12 mouse cellular contexts compared by ENCODE assay signal in the genomic region with DNA sequence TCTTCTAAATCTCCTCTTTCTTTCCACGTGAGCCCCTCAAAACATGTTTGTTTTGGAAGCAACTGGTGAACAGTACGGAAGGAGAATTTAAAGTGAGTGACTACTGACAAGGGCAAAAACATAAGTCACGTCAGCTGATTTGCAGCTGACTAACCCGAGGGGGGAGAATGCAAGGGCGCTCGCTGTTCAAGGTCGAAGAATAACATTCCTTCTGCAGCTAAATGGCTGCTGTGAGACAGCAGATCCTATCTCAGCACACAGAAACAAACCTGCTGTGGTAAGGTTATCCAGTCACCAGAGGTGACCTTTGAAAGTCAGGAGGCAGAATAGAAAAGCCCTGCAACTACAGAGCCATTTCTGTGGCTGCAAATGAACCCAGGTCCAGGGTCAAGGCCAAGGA. TPM values are rescaled to one million over a fixed set of nuclear protein-coding genes. Genes with fewer than 3 reads are reported as not detected.
A peak's percentile ranks its signal among the peaks of the same experiment; 100 is the strongest.
DNase-seq lines count a peak whose midpoint lies in the region; ATAC-seq and TF ChIP-seq lines count a peak whose summit lies in the region.
"Had no signal": no experiment of that assay in that cellular context is flagged by ENCODE, and none has a peak within 500 bp of the region (broad histone marks: within the 10 kb centered on the region; RNA-seq: fewer than 3 reads in every experiment).

No protein-coding gene starts in this region.

- no peak overlapping the region for H3K4me3 ChIP-seq in heart, embryonic 16.5 days (ENCODE audit: low read length)
- H3K4me3 ChIP-seq in lung, postnatal 0 days (ENCODE audit: low read depth, low read length) = no peak overlapping the region
- H3K4me3 ChIP-seq: embryonic facial prominence, embryonic 12.5 days had no signal

- TF ChIP-seq EP300 in lung, postnatal 0 days (IDR thresholded peaks at IDR 0.05) = no peak

- H3K27me3 ChIP-seq in heart, embryonic 16.5 days (ENCODE audit: control insufficient read depth, insufficient read depth, low read length) = no peaks in the 10 kb centered on the region
- H3K27me3 ChIP-seq in lung, postnatal 0 days (replicated peaks; ENCODE audit: insufficient read depth, low read length) = no peaks in the 10 kb centered on the region
- H3K27me3 ChIP-seq: CH12.LX; embryonic facial prominence, embryonic 12.5 days had no signal

- H3K27ac ChIP-seq in heart, embryonic 16.5 days (ENCODE audit: low read length) = peak overlapping the region; percentile 77
- no peak overlapping the region for H3K27ac ChIP-seq in lung, postnatal 0 days (ENCODE audit: low read length)
- H3K27ac ChIP-seq: embryonic facial prominence, embryonic 12.5 days had no signal

- peaks cover 5% of the 10 kb centered on the region for H3K4me1 ChIP-seq in heart, embryonic 16.5 days (ENCODE audit: control insufficient read depth, insufficient read depth, low read length)
- H3K4me1 ChIP-seq in lung, postnatal 0 days (ENCODE audit: insufficient read depth, low read depth, low read length) = no peaks in the 10 kb centered on the region
- H3K4me1 ChIP-seq: embryonic facial prominence, embryonic 12.5 days had no signal

- H3K36me3 ChIP-seq in heart, embryonic 16.5 days (ENCODE audit: control insufficient read depth, insufficient read depth) = no peaks in the 10 kb centered on the region
- H3K36me3 ChIP-seq in lung, postnatal 0 days (ENCODE audit: insufficient read depth, low read length) = no peaks in the 10 kb centered on the region
- H3K36me3 ChIP-seq: embryonic facial prominence, embryonic 12.5 days had no signal

- peak; percentile 84 to 91 for DNase-seq in adrenal gland, adult (ENCODE audit: inconsistent age in 2 of 2, low spot score in 1 of 2)
- peak; percentile 57 for DNase-seq in adrenal gland, postnatal 25 days
- peak; percentile 64 for DNase-seq in kidney, postnatal 10 days
- DNase-seq in left cerebral cortex, adult 9 months (ENCODE audit: low spot score in 2 of 2) = no peak
- DNase-seq in gastrocnemius, postnatal 36 days = no peak
- DNase-seq in lung, postnatal 0 days (ENCODE audit: low spot score) = no peak
- DNase-seq: cerebellum, adult 9-11 months; lung, adult 18-20 months had no signal

- intact Hi-C loops in gastrocnemius, postnatal 36 days (cut with DNase I) = no loop called here

- peak; percentile 77 for ATAC-seq in heart, embryonic 16.5 days (replicated peaks; ENCODE audit: extremely low read depth, insufficient read depth, low FRiP score)
- no peak for ATAC-seq in lung, postnatal 0 days
- ATAC-seq: intestine, embryonic 16.5 days had no signal

- no peaks in the 10 kb centered on the region for H3K9me3 ChIP-seq in heart, embryonic 16.5 days (replicated peaks; ENCODE audit: control insufficient read depth, low read length)
- H3K9me3 ChIP-seq in lung, postnatal 0 days (ENCODE audit: low read length) = no peaks in the 10 kb centered on the region
- H3K9me3 ChIP-seq: embryonic facial prominence, embryonic 12.5 days had no signal

- no peak overlapping the region for H3K9ac ChIP-seq in heart, embryonic 16.5 days (ENCODE audit: low read length)
- no peak overlapping the region for H3K9ac ChIP-seq in lung, postnatal 0 days (replicated peaks; ENCODE audit: low read depth)
- H3K9ac ChIP-seq: embryonic facial prominence, embryonic 12.5 days had no signal

- WGBS in heart, embryonic 16.5 days = 21% methylated on average over 7 of the region's 7 CpGs
- WGBS in lung, postnatal 0 days = 55% methylated on average over 7 of the region's 7 CpGs

- H3K4me2 ChIP-seq in heart, embryonic 16.5 days (ENCODE audit: low read depth, low read length) = 0 out of 2 replicates have a peak overlapping the region, but pooled peaks have one; percentile 2
- H3K4me2 ChIP-seq in lung, postnatal 0 days (replicated peaks; ENCODE audit: low read depth, low read length) = no peak overlapping the region
- H3K4me2 ChIP-seq: embryonic facial prominence, embryonic 12.5 days had no signal

- TF ChIP-seq CTCF in lung, postnatal 0 days (IDR thresholded peaks at IDR 0.05) = no peak

RNA-seq across cellular contexts. Expression of a gene that starts 47.1 kb away (rescaled TPM):
- total RNA-seq in adrenal gland, postnatal 25 days (2021) = 14.0 and 14.7 TPM in 2 replicates
- 4.3 and 4.6 TPM in 2 replicates for polyA plus RNA-seq in heart, embryonic 16.5 days (2015; fragmentation: Nextera tagmentation; extraction: Ambion mirVana)
- 1 to 10 TPM; 2.5 to 4.4 TPM for total RNA-seq in gastrocnemius, postnatal 36 days (2021)
- 6.1 and 6.5 TPM in 2 replicates for polyA plus RNA-seq in lung, postnatal 0 days (2015; fragmentation: Nextera tagmentation; extraction: Ambion mirVana)
- total RNA-seq: CH12.LX had no signal

Comparison
In these comparisons a context has a peak if more than half of its experiments do, and no peak if none do; other contexts are left out.
1. DNase-seq: peak in adrenal gland, adult (2 of 2), adrenal gland, postnatal 25 days (single experiment) and kidney, postnatal 10 days (single experiment); none in left cerebral cortex, adult 9 months (0 of 2), gastrocnemius, postnatal 36 days (0 of 2) and lung, postnatal 0 days (single experiment).